In the genomic region with DNA sequence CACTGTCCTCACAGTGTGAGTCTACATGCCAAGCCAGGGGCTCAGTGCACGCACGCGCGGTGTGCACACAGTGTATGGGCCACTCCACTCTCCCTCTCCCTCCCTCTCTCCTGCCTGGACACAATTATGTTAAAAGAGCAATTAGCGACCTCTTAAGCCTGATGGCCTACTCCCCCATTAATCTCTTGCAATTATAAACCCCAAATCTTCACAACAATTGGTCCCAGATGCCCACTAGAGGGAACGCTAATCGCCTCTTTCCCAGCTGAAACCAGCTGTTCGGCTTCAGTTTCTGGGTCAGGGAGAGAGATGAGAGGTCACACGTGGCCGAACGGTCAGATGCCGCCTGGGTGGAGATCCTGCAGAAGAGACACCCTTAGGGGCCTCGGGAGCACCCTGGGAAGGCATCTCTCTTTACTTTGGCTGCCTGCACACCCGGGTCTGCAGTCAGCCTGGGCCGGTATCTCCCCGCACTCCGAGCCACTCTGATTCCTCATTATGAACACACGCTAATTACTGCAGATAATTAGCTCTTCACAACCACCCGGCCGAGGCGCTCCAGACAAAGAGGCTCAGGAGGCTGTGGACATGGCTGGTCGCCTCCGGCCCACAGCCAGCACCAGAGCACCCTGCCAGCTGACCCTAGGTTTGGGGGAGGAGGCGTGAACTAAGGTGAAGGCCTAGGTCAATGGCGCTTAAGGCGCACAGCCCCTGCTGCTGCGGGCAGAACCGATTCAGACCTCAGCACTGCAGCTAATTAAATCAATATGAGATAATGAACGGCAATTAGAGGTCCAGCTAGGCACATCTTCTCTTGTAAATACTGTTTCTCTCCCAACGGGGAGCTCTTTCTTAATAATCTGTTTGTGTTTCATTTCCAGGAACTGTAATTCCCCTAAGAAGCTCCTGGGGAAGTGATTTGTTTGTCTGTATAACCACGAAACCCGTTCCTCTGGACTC, we compare ENCODE assay signal across 8 mouse cellular contexts.
A peak's percentile ranks its signal among the peaks of the same experiment; 100 is the strongest.
DNase-seq lines count a peak whose midpoint lies in the region; ATAC-seq and TF ChIP-seq lines count a peak whose summit lies in the region.

No protein-coding gene starts in this region.

- H3K27me3 ChIP-seq in forebrain, embryonic 13.5 days: 0 out of 2 replicates have a peak, but pooled peaks cover 3% of the 10 kb centered on the region
- 0 out of 2 replicates have a peak, but pooled peaks cover 4% of the 10 kb centered on the region for H3K27me3 ChIP-seq in kidney, postnatal 0 days (ENCODE audit: insufficient read depth, low read length)
- H3K27me3 ChIP-seq in neural tube, embryonic 15.5 days (replicated peaks): peaks cover 17% of the 10 kb centered on the region; the same call in 1 of the 2 replicates

- peak overlapping the region; percentile 34; the same call in 1 of the 2 replicates for H3K9ac ChIP-seq in forebrain, embryonic 13.5 days
- no peak overlapping the region for H3K9ac ChIP-seq in kidney, postnatal 0 days (ENCODE audit: low read depth, low read length)
- no peak overlapping the region for H3K9ac ChIP-seq in neural tube, embryonic 15.5 days (replicated peaks)

- peak; percentile 88 for ATAC-seq in forebrain, embryonic 13.5 days
- no peak for ATAC-seq in kidney, postnatal 0 days (replicated peaks; ENCODE audit: low FRiP score, low read depth)
- ATAC-seq in neural tube, embryonic 15.5 days (ENCODE audit: low FRiP score): peak; percentile 89

- no peak overlapping the region; the same call in 1 of the 2 replicates for H3K4me3 ChIP-seq in forebrain, embryonic 13.5 days
- H3K4me3 ChIP-seq in kidney, postnatal 0 days (replicated peaks; ENCODE audit: low read depth, low read length): no peak overlapping the region
- H3K4me3 ChIP-seq in neural tube, embryonic 15.5 days (replicated peaks): 0 out of 2 replicates have a peak overlapping the region, but pooled peaks have one; percentile 2

- peaks cover 8% of the 10 kb centered on the region for H3K9me3 ChIP-seq in forebrain, embryonic 13.5 days (replicated peaks)
- H3K9me3 ChIP-seq in kidney, postnatal 0 days (replicated peaks; ENCODE audit: low read length): no peaks in the 10 kb centered on the region
- no peaks in the 10 kb centered on the region for H3K9me3 ChIP-seq in neural tube, embryonic 15.5 days (replicated peaks)

- peak overlapping the region; percentile 95 for H3K27ac ChIP-seq in forebrain, embryonic 13.5 days
- H3K27ac ChIP-seq in kidney, postnatal 0 days: no peak overlapping the region
- H3K27ac ChIP-seq in neural tube, embryonic 15.5 days (replicated peaks): peak overlapping the region; percentile 69

- peak overlapping the region; percentile 43 for H3K4me2 ChIP-seq in forebrain, embryonic 13.5 days
- H3K4me2 ChIP-seq in kidney, postnatal 0 days (ENCODE audit: low read length): peak overlapping the region; percentile 21; the same call in 1 of the 2 replicates
- H3K4me2 ChIP-seq in neural tube, embryonic 15.5 days: peak overlapping the region; percentile 40

- peaks cover 42% of the 10 kb centered on the region for H3K4me1 ChIP-seq in forebrain, embryonic 13.5 days
- H3K4me1 ChIP-seq in kidney, postnatal 0 days (replicated peaks; ENCODE audit: insufficient read depth, low read length): peaks cover 8% of the 10 kb centered on the region; the same call in 1 of the 2 replicates
- peaks cover 24% of the 10 kb centered on the region for H3K4me1 ChIP-seq in neural tube, embryonic 15.5 days

- no peaks in the 10 kb centered on the region for H3K36me3 ChIP-seq in forebrain, embryonic 13.5 days (ENCODE audit: poor library complexity, severe bottlenecking)
- no peaks in the 10 kb centered on the region for H3K36me3 ChIP-seq in kidney, postnatal 0 days (ENCODE audit: insufficient read depth, low read length)
- H3K36me3 ChIP-seq in neural tube, embryonic 15.5 days: no peaks in the 10 kb centered on the region

- TF ChIP-seq CTCF in kidney, postnatal 0 days (IDR thresholded peaks at IDR 0.05; ENCODE audit: low read depth): peak; percentile 31; the same call in 1 of the 2 replicates

- peak; percentile 9 for DNase-seq in kidney, adult 11 months
- no peak for DNase-seq in kidney, adult 8-10 months
- DNase-seq in kidney, postnatal 0 days (ENCODE audit: low spot score): peak; percentile 58
- no peak for DNase-seq in c-Kit-positive CD71-positive TER-119-positive erythroid progenitor cells, embryonic 14.5 days (ENCODE audit: low spot score)
- DNase-seq in cerebellum, adult 8-10 months: no peak
- no peak for DNase-seq in left cerebral cortex, adult 9 months (ENCODE audit: low spot score in 2 of 2)

- 3% methylated on average over 32 of the region's 32 CpGs for WGBS in forebrain, embryonic 13.5 days
- WGBS in kidney, postnatal 0 days: 18% methylated on average over 32 of the region's 32 CpGs
- WGBS in neural tube, embryonic 15.5 days: 6% methylated on average over 32 of the region's 32 CpGs

Comparison
In these comparisons a context has a peak if more than half of its experiments do, and no peak if none do; other contexts are left out.
1. DNase-seq: peak in kidney, adult 11 months (single experiment) and kidney, postnatal 0 days (single experiment); none in kidney, adult 8-10 months (0 of 2), c-Kit-positive CD71-positive TER-119-positive erythroid progenitor cells, embryonic 14.5 days (single experiment), cerebellum, adult 8-10 months (single experiment) and left cerebral cortex, adult 9 months (0 of 2).
2. Peak in every context shown above with its lines, with median percentiles within 50 percentile points of each other: H3K4me2 ChIP-seq.